Mouse (Mus musculus) midbrain, embryonic 11.5 days (tissue): ENCODE measurements around the gene Ankrd44. TPM values are rescaled to one million over a fixed set of nuclear protein-coding genes. Genes with fewer than 3 reads are reported as not detected.

Source experiments
- ATAC-seq: fragments of 200-750 bp; cut with Nextera tagmentation; 2 replicates; pipeline ENCODE4 v1.8.0; 2017; ENCODE audit warnings: moderate TSS enrichment, moderate library complexity; ENCODE audit not compliant: low FRiP score
- DNase-seq: peaks from one replicate; pipeline ENCODE4 v3.0.0; 2015; ENCODE audit warnings: low spot score; ENCODE audit errors: missing footprints
- H3K27ac ChIP-seq: fragments of 300-500 bp; sonication (generic); 2 replicates; pipeline ENCODE4 v1.5.1; 2014; ENCODE audit warnings: low read depth, low read length
- H3K27me3 ChIP-seq: fragments of 300-500 bp; sonication (generic); 2 replicates; pipeline ENCODE4 v1.6.1; 2014; ENCODE audit warnings: mild to moderate bottlenecking, low read length, moderate library complexity, mixed read lengths; ENCODE audit not compliant: control insufficient read depth, insufficient read depth
- H3K36me3 ChIP-seq: fragments of 300-500 bp; sonication (generic); 2 replicates; pipeline ENCODE4 v1.6.1; 2014; ENCODE audit warnings: mild to moderate bottlenecking, low read length, moderate library complexity, mixed read lengths; ENCODE audit not compliant: control insufficient read depth, insufficient read depth
- H3K4me1 ChIP-seq: fragments of 300-500 bp; sonication (generic); 2 replicates; pipeline ENCODE4 v1.6.1; 2014; ENCODE audit warnings: low read length; ENCODE audit not compliant: control insufficient read depth, insufficient read depth
- H3K4me2 ChIP-seq: fragments of 300-500 bp; sonication (generic); 2 replicates; pipeline ENCODE4 v1.6.1; 2014; ENCODE audit warnings: mild to moderate bottlenecking, moderate library complexity
- H3K4me3 ChIP-seq: fragments of 300-500 bp; sonication (generic); 2 replicates; pipeline ENCODE4 v1.5.1; 2014; ENCODE audit warnings: low read depth, low read length
- H3K9ac ChIP-seq: fragments of 300-500 bp; sonication (generic); 2 replicates; pipeline ENCODE4 v1.6.1; 2014; ENCODE audit warnings: low read length
- H3K9me3 ChIP-seq: fragments of 300-500 bp; sonication (generic); 2 replicates; pipeline ENCODE4 v1.6.1; 2016; ENCODE audit warnings: low read length; ENCODE audit not compliant: control insufficient read depth
- WGBS: fragments of 180-500 bp; shearing (Covaris S2); extraction: QIAGEN DNeasy Blood & Tissue Kit; methylation state at CpG from one replicate; pipeline ENCODE4 v1.1.7; 2014; 5-methylcytosine and 5-hydroxymethylcytosine counted together
- polyA plus RNA-seq: library from polyadenylated mRNA; unstranded; fragments of >200 nt; fragmentation: Nextera tagmentation; extraction: Ambion mirVana; gene quantifications from 2 replicates; pipeline ENCODE4 v1.2.1, GENCODE M21; 2014

Ankrd44 gene
- polyA plus RNA-seq, 1 experiment from 2014 or later, result 10.1 TPM

DNA sequence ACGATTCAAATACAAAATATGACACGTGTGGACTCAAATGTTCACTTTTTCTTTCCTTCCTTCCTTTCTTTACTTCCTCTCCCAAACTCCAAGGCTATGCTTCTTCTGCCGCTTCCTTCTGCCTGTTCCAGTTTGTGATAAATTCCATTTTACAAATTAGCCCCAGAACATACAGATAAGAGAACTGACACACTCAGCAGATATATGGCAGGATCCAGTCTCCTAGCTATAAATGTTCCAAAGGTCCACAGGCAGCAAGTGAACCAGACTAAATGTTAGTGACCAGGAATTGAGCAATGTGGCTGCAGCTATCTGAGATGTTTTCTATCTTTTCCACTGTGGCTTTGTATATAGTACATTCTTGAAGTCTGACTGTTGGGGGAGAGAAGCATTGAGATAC is 168.9 kb downstream of the Ankrd44 start:
- no peaks in the 10 kb centered on the region for H3K4me1 ChIP-seq
- no peaks in the 10 kb centered on the region for H3K9me3 ChIP-seq
- WGBS, result 90% methylated on average over 3 of the region's 3 CpGs
- H3K27me3 ChIP-seq, result no peaks in the 10 kb centered on the region
- no peak for DNase-seq
- no peak overlapping the region for H3K27ac ChIP-seq
- H3K4me2 ChIP-seq, result no peak overlapping the region
- H3K36me3 ChIP-seq, result no peaks in the 10 kb centered on the region
- ATAC-seq, result no peak
- no peak overlapping the region for H3K4me3 ChIP-seq
- H3K9ac ChIP-seq, result no peak overlapping the region

- Histone ChIP-seq H3K9ac (no peak overlapping the region), H3K4me3 (no peak overlapping the region), H3K27me3 (no peaks in the 10 kb centered on the region), H3K36me3 (no peaks in the 10 kb centered on the region), H3K9me3 (no peaks in the 10 kb centered on the region), H3K4me2 (no peak overlapping the region), H3K4me1 (no peaks in the 10 kb centered on the region), H3K27ac (no peak overlapping the region)
- 84% methylated on average over 8 of the region's 8 CpGs for WGBS
- DNase-seq (no peak), ATAC-seq (no peak)
Measured at GRCm38 (mm10) chr1:54755690-54756365, 170.4 kb downstream of the Ankrd44 start.

- Histone ChIP-seq H3K27ac (no peak overlapping the region), H3K4me1 (no peaks in the 10 kb centered on the region), H3K4me3 (no peak overlapping the region), H3K9ac (no peak overlapping the region), H3K4me2 (no peak overlapping the region), H3K27me3 (no peaks in the 10 kb centered on the region), H3K9me3 (no peaks in the 10 kb centered on the region), H3K36me3 (no peaks in the 10 kb centered on the region)
- DNase-seq (no peak), ATAC-seq (no peak)
- WGBS, result 82% methylated on average over 1 of the region's 1 CpGs
Measured at GRCm38 (mm10) chr1:54749961-54750360, 176.2 kb downstream of the Ankrd44 start.

GRCm38 (mm10) chr1:54749516-54749915 is 176.7 kb downstream of the Ankrd44 start:
- no peaks in the 10 kb centered on the region for H3K36me3 ChIP-seq
- H3K9ac ChIP-seq, result no peak overlapping the region
- no peak overlapping the region for H3K27ac ChIP-seq
- H3K4me1 ChIP-seq, result no peaks in the 10 kb centered on the region
- 77% methylated on average over 3 of the region's 3 CpGs for WGBS
- H3K4me3 ChIP-seq, result no peak overlapping the region
- no peaks in the 10 kb centered on the region for H3K27me3 ChIP-seq
- DNase-seq (no peak), ATAC-seq (no peak)
- H3K9me3 ChIP-seq, result no peaks in the 10 kb centered on the region
- H3K4me2 ChIP-seq, result no peak overlapping the region

DNA sequence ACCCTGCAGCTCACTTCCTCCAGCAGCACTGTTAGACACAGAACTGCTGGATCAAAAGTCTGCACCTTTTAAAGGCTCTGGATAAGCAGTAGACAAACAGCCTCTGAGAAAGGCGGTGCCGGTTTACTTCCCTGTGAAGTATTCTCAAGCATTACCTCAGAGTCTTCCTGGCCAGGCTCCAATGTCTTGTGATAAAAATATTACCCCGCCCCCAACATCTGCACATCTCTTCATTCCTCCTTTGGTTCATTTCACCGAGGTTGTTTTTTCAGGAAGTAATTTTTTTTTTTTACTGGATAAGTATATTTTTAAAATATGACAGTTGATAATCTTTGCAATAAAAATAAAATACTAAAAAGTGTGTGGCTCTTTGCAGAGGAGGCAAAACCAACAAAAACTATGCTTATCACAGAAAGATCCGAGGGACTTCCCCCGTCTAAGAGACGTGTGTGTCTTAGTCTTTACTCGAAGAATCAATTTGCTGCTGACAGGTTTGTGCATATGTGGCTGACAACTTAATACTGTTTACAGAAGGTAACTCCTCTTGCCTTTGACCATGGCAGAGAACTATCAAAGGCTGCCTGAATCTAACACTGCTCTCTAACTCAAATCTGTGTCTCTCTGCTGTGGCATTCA is 178.3 kb downstream of the Ankrd44 start:
- Histone ChIP-seq H3K4me2 (no peak overlapping the region), H3K27ac (no peak overlapping the region), H3K4me3 (no peak overlapping the region), H3K9ac (no peak overlapping the region), H3K4me1 (no peaks in the 10 kb centered on the region), H3K36me3 (no peaks in the 10 kb centered on the region), H3K27me3 (no peaks in the 10 kb centered on the region), H3K9me3 (no peaks in the 10 kb centered on the region)
- ATAC-seq (no peak), DNase-seq (no peak)
- WGBS, result 81% methylated on average over 8 of the region's 8 CpGs

GRCm38 (mm10) chr1:54745666-54746065 is 180.5 kb downstream of the Ankrd44 start:
- DNase-seq, result no peak

DNA sequence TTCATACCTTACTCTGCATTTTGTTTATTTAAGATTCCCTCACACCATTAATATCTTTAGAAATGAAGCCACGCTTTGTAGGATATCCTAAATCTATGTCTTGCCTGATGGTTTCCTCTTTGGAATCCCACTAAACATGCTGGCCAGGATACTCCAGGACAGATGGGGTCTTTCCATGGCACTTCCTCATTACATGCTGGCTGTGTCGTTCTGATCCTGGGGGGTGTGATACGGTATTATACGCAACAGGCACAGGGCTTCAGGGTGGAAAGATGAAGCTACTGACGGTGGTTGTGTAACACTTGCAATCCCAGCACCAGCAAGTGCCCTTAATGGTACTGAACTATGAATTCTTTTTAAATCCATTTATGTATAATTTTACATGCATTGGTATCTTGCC is 182.0 kb downstream of the Ankrd44 start:
- Histone ChIP-seq H3K27ac (no peak overlapping the region), H3K4me1 (no peaks in the 10 kb centered on the region), H3K4me3 (no peak overlapping the region), H3K9me3 (no peaks in the 10 kb centered on the region), H3K36me3 (no peaks in the 10 kb centered on the region), H3K27me3 (no peaks in the 10 kb centered on the region), H3K4me2 (no peak overlapping the region), H3K9ac (no peak overlapping the region)
- DNase-seq (no peak), ATAC-seq (no peak)
- WGBS, result 95% methylated on average over 5 of the region's 5 CpGs

More at GRCm38 (mm10) chr1:54745666-54746065, 180.5 kb downstream of the Ankrd44 start:
- no peak overlapping the region for H3K4me2 ChIP-seq
- H3K4me3 ChIP-seq, result no peak overlapping the region
- ATAC-seq, result no peak
- no peak overlapping the region for H3K27ac ChIP-seq
- H3K9ac ChIP-seq, result no peak overlapping the region
- no peaks in the 10 kb centered on the region for H3K9me3 ChIP-seq
- H3K27me3 ChIP-seq, result no peaks in the 10 kb centered on the region
- no peaks in the 10 kb centered on the region for H3K36me3 ChIP-seq
- H3K4me1 ChIP-seq, result no peaks in the 10 kb centered on the region

GRCm38 (mm10) chr1:54743072-54743471 is 183.1 kb downstream of the Ankrd44 start:
- Histone ChIP-seq H3K4me3 (no peak overlapping the region), H3K9ac (no peak overlapping the region), H3K4me1 (no peaks in the 10 kb centered on the region), H3K27me3 (no peaks in the 10 kb centered on the region), H3K9me3 (no peaks in the 10 kb centered on the region), H3K4me2 (no peak overlapping the region), H3K36me3 (no peaks in the 10 kb centered on the region), H3K27ac (no peak overlapping the region)
- no peak for ATAC-seq
- 85% methylated on average over 8 of the region's 8 CpGs for WGBS
- no peak for DNase-seq

GRCm38 (mm10) chr1:54740936-54741335 is 185.3 kb downstream of the Ankrd44 start:
- no peak for ATAC-seq
- WGBS, result 89% methylated on average over 5 of the region's 5 CpGs
- no peaks in the 10 kb centered on the region for H3K9me3 ChIP-seq
- H3K4me3 ChIP-seq, result no peak overlapping the region
- H3K9ac ChIP-seq, result no peak overlapping the region
- no peaks in the 10 kb centered on the region for H3K4me1 ChIP-seq
- H3K4me2 ChIP-seq, result no peak overlapping the region
- H3K36me3 ChIP-seq, result no peaks in the 10 kb centered on the region
- no peak for DNase-seq
- H3K27me3 ChIP-seq, result no peaks in the 10 kb centered on the region
- H3K27ac ChIP-seq, result no peak overlapping the region
